Mouse (Mus musculus) regulatory T cell (primary cell): ENCODE measurements around the gene Tlr12.
"Not testable (repeated sequence)": the region's sequence is repeated elsewhere in the genome, so short reads cannot be mapped to it uniquely, and the experiment has no call there.

Source experiments
- in situ Hi-C: fragments of 300-600 bp; cut with MboI, MseI; formaldehyde crosslinking; loops from one replicate; pipeline ENCODE4 v1.15.1; 2025; ENCODE audit warnings: high pct_unique_total_duplicates

Tlr12 gene

GRCm38 (mm10) chr4:128618246-128618911 is at the start of gene Tlr12:
Gene Tlr12 (minus strand): TSS chr4:128618619.
- in situ Hi-C loops, result loop anchor here (5.0 kb wide), 2 partner anchors 94 to 234 kb away; no protein-coding TSS in a partner anchor

DNA sequence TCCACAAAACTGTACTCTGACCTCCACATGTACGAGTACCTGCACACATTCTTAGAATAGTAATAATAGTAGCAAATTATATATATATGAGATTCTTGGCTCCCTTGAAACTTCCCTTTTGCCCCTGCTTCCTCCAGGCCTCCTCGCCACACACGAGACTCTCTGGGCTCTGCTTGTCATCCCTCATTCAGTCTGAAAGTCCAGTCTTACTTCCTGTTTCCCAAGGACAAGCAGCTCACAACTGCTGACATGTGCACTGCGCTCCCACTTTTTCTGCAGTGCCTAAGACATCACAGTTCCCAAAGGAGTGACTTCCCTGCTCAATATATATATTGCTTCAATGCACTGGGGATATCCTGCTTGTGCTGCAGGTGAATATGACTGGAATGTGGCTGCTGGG is 48.8 kb upstream of the Tlr12 start:
- in situ Hi-C loops, result not testable (repeated sequence)

DNA sequence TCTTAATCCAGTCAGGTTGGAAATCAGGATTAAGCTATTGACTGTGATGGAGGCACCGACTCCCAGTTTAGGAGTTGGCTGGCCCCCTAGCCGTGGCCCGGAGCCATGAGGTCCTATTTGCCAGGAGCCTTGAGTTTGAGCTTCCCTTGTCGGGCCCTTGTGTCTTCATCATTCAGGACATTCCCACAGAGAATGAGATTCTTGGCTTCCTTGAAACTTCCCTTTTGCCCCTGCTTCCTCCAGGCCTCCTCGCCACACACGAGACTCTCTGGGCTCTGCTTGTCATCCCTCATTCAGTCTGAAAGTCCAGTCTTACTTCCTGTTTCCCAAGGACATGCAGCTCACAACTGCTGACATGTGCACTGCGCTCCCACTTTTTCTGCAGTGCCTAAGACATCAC is 47.9 kb upstream of the Tlr12 start:
- in situ Hi-C loops, result not testable (repeated sequence)

GRCm38 (mm10) chr4:128664002-128664401 is 45.6 kb upstream of the Tlr12 start:
- in situ Hi-C loops, result no loop called here

DNA sequence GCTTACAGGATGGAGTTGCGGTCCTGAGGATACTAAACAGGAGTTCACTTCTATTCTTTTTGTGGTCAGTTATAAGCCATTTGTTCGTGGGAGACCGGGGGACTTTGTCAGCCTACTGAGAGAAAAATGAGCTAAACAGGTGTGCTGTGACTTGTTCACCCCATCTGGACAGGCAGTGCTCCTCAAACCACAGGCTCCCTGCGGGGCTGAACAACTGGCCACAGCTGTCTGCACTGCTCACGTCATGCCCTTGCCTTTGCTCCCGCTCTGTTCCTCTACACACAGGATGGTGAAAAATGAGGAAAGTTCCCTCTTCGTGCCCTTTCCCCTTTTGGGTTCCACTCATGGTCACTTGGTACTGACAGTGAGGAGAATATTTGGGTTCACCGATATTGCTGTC is 42.6 kb upstream of the Tlr12 start:
- in situ Hi-C loops, result no loop called here

DNA sequence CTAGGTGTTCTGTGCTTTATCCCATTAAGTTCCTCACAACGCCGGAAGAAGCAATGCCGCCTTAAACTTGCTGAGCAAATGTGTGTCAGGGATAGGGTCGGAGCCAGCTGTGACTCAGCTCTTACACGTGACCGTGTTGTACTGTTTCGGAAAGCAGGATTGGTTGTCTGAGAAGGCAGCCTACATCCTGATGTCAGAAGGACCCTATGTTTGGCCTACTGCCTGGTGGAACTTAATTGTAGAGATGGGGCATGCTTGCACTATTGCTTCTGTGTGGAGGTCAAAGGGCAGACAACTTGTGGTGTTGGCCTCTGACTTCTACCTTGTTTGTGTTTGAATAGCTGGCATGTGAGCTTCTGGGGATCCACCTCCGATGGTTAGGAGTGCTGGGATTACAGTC is 41.8 kb upstream of the Tlr12 start:
- in situ Hi-C loops, result no loop called here

GRCm38 (mm10) chr4:128655446-128655845 is 37.0 kb upstream of the Tlr12 start:
- in situ Hi-C loops, result no loop called here

DNA sequence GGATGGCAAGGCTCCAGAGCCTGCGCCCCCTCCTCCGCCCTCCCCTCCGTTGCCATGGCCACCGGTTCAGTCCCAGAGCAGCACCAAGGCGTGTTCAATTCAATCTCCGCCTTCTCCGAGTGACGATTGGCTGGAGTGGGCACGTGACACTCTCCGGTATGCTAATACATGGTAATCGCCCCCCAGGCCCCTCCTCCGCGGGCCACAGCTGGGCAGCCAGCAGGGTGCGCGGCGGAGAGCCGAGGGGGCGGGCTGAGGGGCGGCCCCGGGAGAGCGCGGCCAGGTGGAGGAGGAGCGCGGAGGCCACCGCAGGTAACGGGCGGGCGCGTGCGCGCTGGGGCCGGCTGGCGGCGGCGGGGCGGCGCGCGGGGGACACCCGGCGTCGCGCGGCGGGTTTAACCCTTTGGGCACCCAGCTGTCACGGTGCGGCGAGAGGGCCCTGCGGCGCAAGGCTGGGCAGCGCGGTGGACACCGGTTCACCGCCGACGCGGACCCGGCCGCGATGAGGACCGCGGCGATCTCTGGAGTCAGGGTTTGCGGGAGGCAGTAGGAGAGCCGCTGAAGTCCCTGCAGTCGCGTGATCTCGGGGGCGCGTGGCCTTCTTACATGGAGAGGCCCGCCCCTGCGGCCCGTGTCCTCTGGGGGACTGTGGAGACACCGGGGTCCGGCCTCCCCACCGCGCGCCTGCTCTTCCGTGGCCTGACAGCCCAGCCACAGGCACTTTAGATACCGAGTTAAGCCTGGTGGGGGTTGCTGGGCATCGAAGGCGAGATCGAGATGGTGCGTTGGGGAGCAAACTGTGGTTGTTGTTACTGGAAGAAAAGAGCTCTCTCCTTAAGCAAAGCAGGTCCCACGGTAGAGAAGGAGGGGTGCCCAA is 36.3 kb upstream of the Tlr12 start, which contains the start of gene Phc2:
TSS of gene Phc2 (plus strand) at position 198 of the 877 bp plus-strand sequence.
- in situ Hi-C loops, result no loop called here

DNA sequence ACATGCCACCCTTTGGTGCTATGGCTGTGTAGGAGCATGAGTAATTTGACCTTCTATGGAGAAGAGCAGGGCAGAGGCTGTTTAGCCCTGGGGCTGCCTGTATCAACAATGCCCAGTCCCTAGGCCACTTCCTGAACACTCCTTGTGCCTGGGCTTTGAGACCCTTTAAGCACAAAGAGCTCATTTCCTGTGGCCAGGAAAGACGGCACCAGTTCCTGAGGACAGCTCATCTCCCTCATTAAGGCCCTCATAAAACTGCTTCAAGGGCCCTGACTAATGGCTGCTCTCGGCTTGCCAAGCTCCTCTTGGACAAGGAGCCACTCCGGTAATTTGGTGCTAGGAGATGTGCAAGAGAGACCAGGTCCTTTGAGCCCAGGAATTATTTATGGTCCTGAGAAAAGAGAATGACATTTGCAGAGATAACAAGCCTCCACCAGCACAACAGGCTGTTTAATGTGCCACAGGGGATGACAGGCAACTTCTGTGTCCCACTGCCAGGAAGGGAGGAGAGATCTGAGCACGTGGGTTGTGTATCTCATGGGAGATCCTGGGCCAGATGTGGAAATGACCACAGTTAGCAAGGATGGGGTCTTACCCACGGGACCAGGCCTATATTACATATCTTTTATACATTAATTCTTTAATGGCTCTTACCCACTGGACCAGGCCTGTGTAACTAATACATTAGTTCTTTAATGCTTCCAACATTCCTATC is 34.3 kb upstream of the Tlr12 start:
- in situ Hi-C loops, result no loop called here

- in situ Hi-C loops, result no loop called here
Measured at GRCm38 (mm10) chr4:128651530-128651929, 33.1 kb upstream of the Tlr12 start.

- in situ Hi-C loops, result no loop called here
Measured at GRCm38 (mm10) chr4:128648567-128649255, 30.3 kb upstream of the Tlr12 start.

GRCm38 (mm10) chr4:128646762-128647161 is 28.3 kb upstream of the Tlr12 start:
- in situ Hi-C loops, result no loop called here

DNA sequence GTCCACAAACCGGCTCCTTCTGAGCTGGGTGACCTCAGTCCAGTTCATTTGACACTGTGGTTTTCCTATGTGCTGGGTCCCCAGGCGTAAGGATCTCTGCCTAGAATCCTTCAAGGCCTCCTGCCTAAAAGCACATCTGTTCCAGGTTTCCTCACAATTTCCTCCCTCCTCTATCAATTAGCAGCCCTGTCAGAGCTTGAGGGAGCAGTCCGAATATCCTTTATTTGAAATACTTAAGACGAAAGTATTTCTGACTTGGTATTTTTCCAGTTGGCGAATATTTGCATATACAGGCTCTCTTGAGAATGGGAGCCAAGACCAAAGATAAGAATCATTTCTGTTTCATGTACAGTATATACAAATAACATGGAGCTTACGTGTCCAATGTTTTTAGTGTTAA is 27.5 kb upstream of the Tlr12 start:
- in situ Hi-C loops, result no loop called here

- in situ Hi-C loops, result no loop called here
Measured at GRCm38 (mm10) chr4:128641766-128642717, 23.6 kb upstream of the Tlr12 start.

- in situ Hi-C loops, result no loop called here
Measured at GRCm38 (mm10) chr4:128638265-128638923, 20.0 kb upstream of the Tlr12 start.

GRCm38 (mm10) chr4:128637250-128637649 is 18.8 kb upstream of the Tlr12 start:
- in situ Hi-C loops, result no loop called here

DNA sequence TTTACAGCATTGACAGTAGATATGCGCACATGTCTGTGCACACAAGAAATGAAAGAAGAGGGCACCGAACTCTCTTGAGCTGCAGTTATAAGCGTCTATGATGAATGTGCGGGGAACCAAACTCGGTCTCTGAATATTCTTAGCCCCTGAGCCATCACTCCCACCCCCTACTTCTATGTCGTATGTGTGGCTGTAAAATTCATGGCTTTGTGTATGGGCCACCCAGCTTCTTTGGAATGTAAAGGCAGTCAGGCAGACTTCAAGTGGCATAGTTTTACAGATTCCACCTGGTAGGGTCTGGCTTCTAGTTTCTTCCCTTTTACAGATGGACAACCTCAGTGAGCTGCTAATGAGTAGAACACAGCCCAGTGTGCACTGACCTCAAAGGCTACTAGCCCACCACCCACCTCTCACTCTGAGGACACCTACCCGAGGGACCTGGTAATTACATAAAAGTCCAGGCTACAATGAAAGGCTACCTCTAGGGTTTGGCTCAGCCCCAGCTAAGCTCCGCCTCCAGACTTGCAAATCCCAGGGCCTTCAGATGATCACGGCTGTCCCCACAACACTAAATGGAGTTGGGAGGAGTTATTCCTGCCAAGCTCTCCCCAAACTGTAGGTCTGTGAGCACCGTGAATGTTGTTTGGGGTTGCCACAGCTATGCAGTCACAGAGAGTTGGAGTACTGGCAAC is 17.6 kb upstream of the Tlr12 start:
- in situ Hi-C loops, result no loop called here

- in situ Hi-C loops, result no loop called here
Measured at GRCm38 (mm10) chr4:128635451-128635850, 17.0 kb upstream of the Tlr12 start.

- in situ Hi-C loops, result no loop called here
Measured at GRCm38 (mm10) chr4:128621109-128621508, 2.7 kb upstream of the Tlr12 start.
